Mouse (Mus musculus) neural tube, embryonic 11.5 days (tissue): ENCODE results near the gene AF067063. TPM values are rescaled to one million over a fixed set of nuclear protein-coding genes. Genes with fewer than 3 reads are reported as not detected.

Experiments
- ATAC-seq: fragments of 200-750 bp; cut with Nextera tagmentation; 2 replicates; pipeline ENCODE4 v1.8.0; 2017; ENCODE audit warnings: moderate number of reproducible peaks, mild to moderate bottlenecking, moderate TSS enrichment, moderate library complexity; ENCODE audit not compliant: insufficient read depth, low FRiP score, low TSS enrichment
- DNase-seq: peaks from one replicate; pipeline ENCODE4 v3.0.0-alpha.2; 2015; ENCODE audit warnings: low spot score
- H3K27ac ChIP-seq: fragments of 300-500 bp; sonication (generic); 2 replicates; pipeline ENCODE4 v1.5.1; 2014; ENCODE audit warnings: low read depth, mild to moderate bottlenecking, low read length
- H3K27me3 ChIP-seq: fragments of 300-500 bp; sonication (generic); 2 replicates; pipeline ENCODE4 v1.6.1; 2014; ENCODE audit warnings: mild to moderate bottlenecking, low read length, mixed read lengths; ENCODE audit not compliant: control insufficient read depth, insufficient read depth
- H3K36me3 ChIP-seq: fragments of 300-500 bp; sonication (generic); 2 replicates; pipeline ENCODE4 v1.6.1; 2014; ENCODE audit warnings: mild to moderate bottlenecking, low read length, moderate library complexity, mixed read lengths; ENCODE audit not compliant: control insufficient read depth, insufficient read depth
- H3K4me1 ChIP-seq: fragments of 300-500 bp; sonication (generic); 2 replicates; pipeline ENCODE4 v1.6.1; 2014; ENCODE audit warnings: low read length, mixed read lengths; ENCODE audit not compliant: control insufficient read depth, insufficient read depth
- H3K4me2 ChIP-seq: fragments of 300-500 bp; sonication (generic); 2 replicates; pipeline ENCODE4 v1.6.1; 2014; ENCODE audit warnings: low read depth, mild to moderate bottlenecking, moderate library complexity
- H3K4me3 ChIP-seq: fragments of 300-500 bp; sonication (generic); 2 replicates; pipeline ENCODE4 v1.5.1; 2014; ENCODE audit warnings: low read depth, low read length
- H3K9ac ChIP-seq: fragments of 300-500 bp; sonication (generic); 2 replicates; pipeline ENCODE4 v1.6.1; 2014; ENCODE audit warnings: mild to moderate bottlenecking, low read length
- H3K9me3 ChIP-seq: fragments of 300-500 bp; sonication (generic); 2 replicates; pipeline ENCODE4 v1.6.1; 2016; ENCODE audit warnings: low read length; ENCODE audit not compliant: control insufficient read depth
- WGBS: fragments of 180-500 bp; shearing (Covaris S2); extraction: QIAGEN DNeasy Blood & Tissue Kit; methylation state at CpG from one replicate; pipeline ENCODE4 v1.1.7; 2014; 5-methylcytosine and 5-hydroxymethylcytosine counted together
- polyA plus RNA-seq: library from polyadenylated mRNA; unstranded; fragments of >200 nt; fragmentation: Nextera tagmentation; extraction: Ambion mirVana; gene quantifications from 2 replicates; pipeline ENCODE4 v1.2.1, GENCODE M21; 2014

AF067063 gene
- polyA plus RNA-seq, 1 experiment from 2014 or later: not detected

DNA sequence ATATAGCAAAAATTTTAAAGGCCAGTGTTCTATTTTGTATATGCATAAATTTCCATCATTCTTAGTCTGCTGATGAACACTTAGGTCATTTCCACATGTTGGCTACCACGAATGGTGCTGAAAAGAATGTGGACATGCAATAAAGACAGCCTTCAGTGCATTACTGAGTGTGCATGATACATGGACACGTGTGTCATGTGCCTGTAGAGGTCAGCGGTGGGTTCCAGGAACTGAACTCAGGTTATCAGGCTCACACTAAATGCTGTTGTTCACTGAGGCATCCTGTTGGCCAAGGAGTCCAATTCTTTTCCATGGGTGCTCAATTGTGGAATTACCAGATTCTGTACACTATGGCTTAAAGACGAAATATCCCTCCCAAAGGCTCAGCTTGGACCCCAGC is 46.4 kb downstream of the AF067063 start:
- ATAC-seq (no peak), DNase-seq (no peak)
- H3K27me3 ChIP-seq: no peaks in the 10 kb centered on the region
- H3K27ac ChIP-seq: no peak overlapping the region
- peaks cover 10% of the 10 kb centered on the region for H3K36me3 ChIP-seq
- no peaks in the 10 kb centered on the region for H3K9me3 ChIP-seq
- H3K4me3 ChIP-seq: no peak overlapping the region
- H3K4me2 ChIP-seq: no peak overlapping the region
- 87% methylated on average over 4 of the region's 4 CpGs for WGBS
- H3K4me1 ChIP-seq: no peaks in the 10 kb centered on the region
- H3K9ac ChIP-seq: no peak overlapping the region

Other genes starting within 250 kb of the AF067063 start
- not detected in 2 replicates for gene Ccl28, start 206.4 kb downstream of the AF067063 start, polyA plus RNA-seq
- gene Hmgcs1, start 139.8 kb downstream of the AF067063 start, polyA plus RNA-seq: 430 and 450 TPM in 2 replicates
- 1.3 and 1.7 TPM in 2 replicates for gene Nim1k, start 74.3 kb downstream of the AF067063 start, polyA plus RNA-seq
- 40.6 and 42.4 TPM in 2 replicates for gene Zfp131, start 39.3 kb downstream of the AF067063 start, polyA plus RNA-seq
- not detected in 2 replicates for gene D13Ertd608e, start 5.8 kb upstream of the AF067063 start, polyA plus RNA-seq
- not detected in 2 replicates for gene Tcstv1, start 64.6 kb upstream of the AF067063 start, polyA plus RNA-seq
- not detected in 2 replicates for gene Gm21761, start 99.1 kb upstream of the AF067063 start, polyA plus RNA-seq
- not detected in 2 replicates for gene B020031M17Rik, start 120.6 kb upstream of the AF067063 start, polyA plus RNA-seq
- not detected in 2 replicates for gene Gm36079, start 196.8 kb upstream of the AF067063 start, polyA plus RNA-seq
- not detected in 2 replicates for gene Gm21188, start 222.0 kb upstream of the AF067063 start, polyA plus RNA-seq